Mouse (Mus musculus) MEL (cell line): Measurements from ENCODE around the gene Gm12355. TPM values are rescaled to one million over a fixed set of nuclear protein-coding genes. Genes with fewer than 3 reads are reported as not detected.

Experiments used
- DNase-seq: peaks from one replicate; pipeline ENCODE4 v3.0.0; 2011; ENCODE audit warnings: low read depth, low spot score
- H3K27ac ChIP-seq: 2 replicates; pipeline ENCODE4 v1.5.1; 2012; ENCODE audit warnings: low read depth, mild to moderate bottlenecking, control low read depth, low read length, moderate library complexity; ENCODE audit not compliant: control insufficient read depth
- H3K27me3 ChIP-seq, 2 experiments: fragments of 150-350 bp in 1 of 2; sonication (generic) in 1 of 2; 2 replicates each; pipeline ENCODE4 v1.6.1; 2012; ENCODE audit warnings: low read length in 2 of 2, mild to moderate bottlenecking in 2 of 2, improper control_type of control experiment in 1 of 2, moderate library complexity in 1 of 2; ENCODE audit not compliant: insufficient read depth in 2 of 2, control insufficient read depth in 1 of 2
- H3K36me3 ChIP-seq, 2 experiments: 2 replicates each; pipeline ENCODE4 v1.6.1; 2012 to 2014; ENCODE audit warnings: low read length in 2 of 2, improper control_type of control experiment in 1 of 2, inconsistent platforms in 1 of 2, mild to moderate bottlenecking in 1 of 2; ENCODE audit not compliant: insufficient read depth in 2 of 2, control insufficient read depth in 1 of 2
- H3K4me1 ChIP-seq, 2 experiments: fragments of 150-350 bp in 1 of 2; sonication (generic) in 1 of 2; 2 replicates each; pipeline ENCODE4 v1.6.1; 2012; ENCODE audit warnings: low read length in 2 of 2, improper control_type of control experiment in 1 of 2, mild to moderate bottlenecking in 1 of 2; ENCODE audit not compliant: insufficient read depth in 2 of 2, control insufficient read depth in 1 of 2
- H3K4me3 ChIP-seq, 2 experiments: fragments of 150-350 bp in 1 of 2; sonication (generic) in 1 of 2; 2 replicates each; pipeline ENCODE4 v1.5.1; 2012; ENCODE audit warnings: low read depth in 2 of 2, low read length in 2 of 2, mild to moderate bottlenecking in 2 of 2, moderate library complexity in 2 of 2, control low read depth in 1 of 2, improper control_type of control experiment in 1 of 2; ENCODE audit not compliant: control insufficient read depth in 1 of 2, insufficient read depth in 1 of 2
- H3K79me2 ChIP-seq: 2 replicates; pipeline ENCODE4 v1.6.1; 2012; ENCODE audit warnings: mild to moderate bottlenecking, low read length, moderate library complexity; ENCODE audit not compliant: control insufficient read depth, poor library complexity, insufficient read depth
- H3K9ac ChIP-seq: 2 replicates; pipeline ENCODE4 v1.6.1; 2012; ENCODE audit warnings: low read depth, mild to moderate bottlenecking, control low read depth, low read length, moderate library complexity; ENCODE audit not compliant: control insufficient read depth, poor library complexity, severe bottlenecking
- H3K9me3 ChIP-seq: fragments of 150-350 bp; sonication (generic); replicated peaks from 2 replicates; pipeline ENCODE4 v1.6.1; 2012; ENCODE audit warnings: mild to moderate bottlenecking, low read length, improper control_type of control experiment, moderate library complexity; ENCODE audit not compliant: insufficient read depth
- BHLHE40 ChIP-seq: IDR thresholded peaks from 2 replicates; pipeline ENCODE4 v1.6.1; 2012; ENCODE audit warnings: low read depth, mild to moderate bottlenecking, inconsistent platforms, low read length, improper control_type of control experiment, borderline replicate concordance
- CHD2 ChIP-seq: IDR thresholded peaks from 2 replicates; pipeline ENCODE4 v1.6.1; 2011; ENCODE audit warnings: low read length, improper control_type of control experiment
- CTCF ChIP-seq, 3 experiments: IDR thresholded peaks in 2 of 3; conservative IDR thresholded peaks in 1 of 3; 2 replicates each; pipeline ENCODE4 v1.5.1; 2011 to 2012; ENCODE audit warnings: low read length in 3 of 3, low read depth in 2 of 3, mild to moderate bottlenecking in 2 of 3, improper control_type of control experiment in 1 of 3, inconsistent platforms in 1 of 3, mixed read lengths in 1 of 3, moderate library complexity in 1 of 3; ENCODE audit not compliant: control insufficient read depth in 1 of 3, insufficient read depth in 1 of 3, poor library complexity in 1 of 3, severe bottlenecking in 1 of 3
- E2F4 ChIP-seq: IDR thresholded peaks from 2 replicates; pipeline ENCODE4 v1.6.1; 2011; ENCODE audit warnings: low read depth, low read length, improper control_type of control experiment, borderline replicate concordance
- ELF1 ChIP-seq: IDR thresholded peaks from 2 replicates; pipeline ENCODE4 v1.6.1; 2014; ENCODE audit warnings: low read depth, mild to moderate bottlenecking, inconsistent platforms, low read length, improper control_type of control experiment, moderate library complexity
- EP300 ChIP-seq, 2 experiments: IDR thresholded peaks; 2 replicates each; pipeline ENCODE4 v1.6.1; 2011; ENCODE audit warnings: improper control_type of control experiment in 2 of 2, low read length in 2 of 2, low read depth in 1 of 2, mild to moderate bottlenecking in 1 of 2
- ETS1 ChIP-seq: IDR thresholded peaks from 2 replicates; pipeline ENCODE4 v1.6.1; 2012; ENCODE audit warnings: low read depth, mild to moderate bottlenecking, inconsistent platforms, low read length, improper control_type of control experiment, moderate library complexity
- GABPA ChIP-seq: IDR thresholded peaks from 2 replicates; pipeline ENCODE4 v1.6.1; 2012; ENCODE audit warnings: low read depth, mild to moderate bottlenecking, inconsistent platforms, low read length, improper control_type of control experiment, moderate library complexity
- GATA1 ChIP-seq: IDR thresholded peaks from 2 replicates; pipeline ENCODE4 v1.6.1; 2011; ENCODE audit warnings: low read depth, low read length, improper control_type of control experiment
- HCFC1 ChIP-seq: IDR thresholded peaks from 2 replicates; pipeline ENCODE4 v1.6.1; 2012; ENCODE audit warnings: low read depth, mild to moderate bottlenecking, inconsistent platforms, low read length, improper control_type of control experiment, moderate library complexity
- JUND ChIP-seq: IDR thresholded peaks from 2 replicates; pipeline ENCODE4 v1.6.1; 2011; ENCODE audit warnings: low read depth, mild to moderate bottlenecking, improper control_type of control experiment, low read length
- KAT2A ChIP-seq: conservative IDR thresholded peaks from 2 replicates; pipeline ENCODE4 v1.6.1; 2012; ENCODE audit warnings: low read depth, low read length, improper control_type of control experiment, inconsistent platforms
- MAX ChIP-seq: IDR thresholded peaks from 2 replicates; pipeline ENCODE4 v1.6.1; 2011; ENCODE audit warnings: low read length, improper control_type of control experiment
- MAZ ChIP-seq: IDR thresholded peaks from 2 replicates; pipeline ENCODE4 v1.6.1; 2012; ENCODE audit warnings: low read depth, mild to moderate bottlenecking, inconsistent platforms, low read length, improper control_type of control experiment
- MXI1 ChIP-seq: IDR thresholded peaks from 2 replicates; pipeline ENCODE4 v1.6.1; 2011; ENCODE audit warnings: mild to moderate bottlenecking, low read depth, low read length, improper control_type of control experiment
- MYB ChIP-seq: IDR thresholded peaks from 2 replicates; pipeline ENCODE4 v1.6.1; 2011; ENCODE audit warnings: mild to moderate bottlenecking, low read depth, low read length, improper control_type of control experiment
- MYC ChIP-seq: IDR thresholded peaks from 2 replicates; pipeline ENCODE4 v1.6.1; 2011; ENCODE audit warnings: low read depth, mild to moderate bottlenecking, low read length, improper control_type of control experiment, moderate library complexity
- NELFE ChIP-seq: IDR thresholded peaks from 2 replicates; pipeline ENCODE4 v1.6.1; 2011; ENCODE audit warnings: low read depth, low read length, improper control_type of control experiment
- NRF1 ChIP-seq: IDR thresholded peaks from 2 replicates; pipeline ENCODE4 v1.6.1; 2014; ENCODE audit warnings: low read depth, mild to moderate bottlenecking, inconsistent platforms, low read length, improper control_type of control experiment, moderate library complexity; ENCODE audit not compliant: poor library complexity, insufficient read depth, severe bottlenecking
- POLR2A ChIP-seq, 2 experiments: IDR thresholded peaks; 2 replicates each; pipeline ENCODE4 v1.6.1; 2011 to 2012; ENCODE audit warnings: low read length in 2 of 2, mild to moderate bottlenecking in 2 of 2, control low read depth in 1 of 2, improper control_type of control experiment in 1 of 2, low read depth in 1 of 2, moderate library complexity in 1 of 2; ENCODE audit not compliant: control insufficient read depth in 1 of 2, insufficient read depth in 1 of 2, poor library complexity in 1 of 2
- POLR2AphosphoS2 ChIP-seq: IDR thresholded peaks from 2 replicates; pipeline ENCODE4 v1.6.1; 2011; ENCODE audit warnings: low read length, improper control_type of control experiment
- POLR2AphosphoS5 ChIP-seq: IDR thresholded peaks from 2 replicates; pipeline ENCODE4 v1.6.1; 2012; ENCODE audit warnings: low read depth, borderline replicate concordance, mild to moderate bottlenecking, inconsistent platforms, low read length, moderate library complexity, mixed read lengths
- RAD21 ChIP-seq: IDR thresholded peaks from 2 replicates; pipeline ENCODE4 v1.6.1; 2011; ENCODE audit warnings: mild to moderate bottlenecking, low read depth, low read length, improper control_type of control experiment
- RCOR1 ChIP-seq: IDR thresholded peaks from 2 replicates; pipeline ENCODE4 v1.6.1; 2012; ENCODE audit warnings: low read depth, mild to moderate bottlenecking, inconsistent platforms, low read length, improper control_type of control experiment
- SIN3A ChIP-seq: IDR thresholded peaks from 2 replicates; pipeline ENCODE4 v1.6.1; 2012; ENCODE audit warnings: low read length, improper control_type of control experiment, inconsistent platforms
- SMC3 ChIP-seq: IDR thresholded peaks from 2 replicates; pipeline ENCODE4 v1.6.1; 2011; ENCODE audit warnings: low read depth, low read length, improper control_type of control experiment
- TAL1 ChIP-seq: IDR thresholded peaks from 2 replicates; pipeline ENCODE4 v1.6.1; 2012; ENCODE audit warnings: mild to moderate bottlenecking, inconsistent platforms, low read length, moderate library complexity, mixed read lengths
- TBP ChIP-seq: IDR thresholded peaks from 2 replicates; pipeline ENCODE4 v1.8.0; 2011; ENCODE audit warnings: low read depth, low read length, improper control_type of control experiment
- TCF12 ChIP-seq: IDR thresholded peaks from 2 replicates; pipeline ENCODE4 v1.6.1; 2014; ENCODE audit warnings: low read depth, mild to moderate bottlenecking, inconsistent platforms, low read length, improper control_type of control experiment, moderate library complexity
- UBTF ChIP-seq: IDR thresholded peaks from 2 replicates; pipeline ENCODE4 v1.6.1; 2012; ENCODE audit warnings: low read depth, mild to moderate bottlenecking, inconsistent platforms, low read length, improper control_type of control experiment, moderate library complexity, borderline replicate concordance; ENCODE audit not compliant: insufficient read depth
- USF1 ChIP-seq: IDR thresholded peaks from 2 replicates; pipeline ENCODE4 v1.6.1; 2014; ENCODE audit warnings: low read depth, mild to moderate bottlenecking, inconsistent platforms, low read length, improper control_type of control experiment, moderate library complexity
- USF2 ChIP-seq, 2 experiments: IDR thresholded peaks; 2 replicates each; pipeline ENCODE4 v1.6.1; 2011 to 2012; ENCODE audit warnings: improper control_type of control experiment in 2 of 2, low read length in 2 of 2, borderline replicate concordance in 1 of 2, inconsistent platforms in 1 of 2, low read depth in 1 of 2, mild to moderate bottlenecking in 1 of 2; ENCODE audit not compliant: insufficient read depth in 1 of 2
- ZC3H11A ChIP-seq: IDR thresholded peaks from 2 replicates; pipeline ENCODE4 v1.6.1; 2012; ENCODE audit warnings: low read depth, mild to moderate bottlenecking, inconsistent platforms, low read length, improper control_type of control experiment
- ZKSCAN1 ChIP-seq: IDR thresholded peaks from 2 replicates; pipeline ENCODE4 v1.6.1; 2012; ENCODE audit warnings: low read depth, mild to moderate bottlenecking, inconsistent platforms, low read length, improper control_type of control experiment, moderate library complexity
- ZMIZ1 ChIP-seq: IDR thresholded peaks from 2 replicates; pipeline ENCODE4 v1.6.1; 2012; ENCODE audit warnings: low read depth, mild to moderate bottlenecking, inconsistent platforms, low read length, improper control_type of control experiment, moderate library complexity
- ZNF384 ChIP-seq: IDR thresholded peaks from 2 replicates; pipeline ENCODE4 v1.6.1; 2012; ENCODE audit warnings: low read depth, mild to moderate bottlenecking, inconsistent platforms, low read length, improper control_type of control experiment
- polyA plus RNA-seq, 2 experiments: library from polyadenylated mRNA; stranded (reverse) in 1 of 2; unstranded in 1 of 2; fragments of >175 nt in 1 of 2; fragments of >200 nt in 1 of 2; gene quantifications; 2 replicates each; pipeline versions ENCODE4 v1.2.1 to v1.2.4; 2012; ENCODE audit warnings: low replicate concordance in 2 of 2, low read depth in 1 of 2; ENCODE audit not compliant: insufficient read length in 2 of 2, insufficient read depth in 1 of 2, missing spikeins in 1 of 2
- total RNA-seq: library from RNA; depleted of rRNA; stranded (reverse); fragments of 300-350 nt; gene quantifications from 2 replicates; pipeline ENCODE4 v1.2.3, GENCODE M21; 2012

Gm12355 gene
- total and polyA plus RNA-seq, 3 experiments: 0.58 to 3.4 TPM; not detected in 1

DNA sequence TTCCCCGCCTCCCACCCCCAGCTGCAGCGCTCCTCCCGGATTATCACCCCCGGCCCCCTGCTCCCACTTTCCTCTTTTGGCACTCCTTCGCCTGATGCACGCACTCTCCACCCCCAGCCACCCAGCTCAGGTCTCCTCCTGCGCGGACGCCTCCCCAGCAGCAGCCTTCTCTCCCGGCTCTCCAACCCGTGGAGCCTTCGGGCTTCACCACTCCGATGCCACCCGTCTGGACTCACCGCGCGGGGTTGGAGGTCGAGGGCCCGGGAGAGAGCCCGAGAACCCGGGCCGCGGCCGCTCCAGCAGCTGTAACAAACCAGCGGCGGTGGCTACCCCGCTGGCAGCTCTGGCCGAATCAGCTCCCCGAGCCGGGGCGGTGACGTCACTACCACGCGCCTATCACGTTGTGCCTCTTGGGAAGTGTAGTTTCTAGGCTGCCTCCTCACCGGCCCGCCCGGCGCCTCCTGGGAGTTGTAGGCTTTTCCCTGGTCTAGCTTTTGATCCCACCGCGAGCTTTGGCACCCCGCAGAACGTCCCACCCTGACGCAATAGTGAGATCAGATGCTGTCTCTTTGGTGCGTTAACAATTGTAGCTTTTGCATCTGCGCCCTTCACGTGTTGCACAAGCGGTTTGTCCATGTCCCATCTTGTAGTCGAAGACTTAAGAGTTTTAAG, 38.4 kb downstream of the Gm12355 start, which contains the start of gene Ormdl3:
TSS of gene Ormdl3 (minus strand) at position 477 of the 672 bp plus-strand sequence.
- H3K27me3 ChIP-seq: no peaks in the 10 kb centered on the region; a peak in 1 of 4 replicates
- peaks cover 37 to 56% of the 10 kb centered on the region in 2 experiments for H3K4me1 ChIP-seq
- peak within 1 kb of the TSS; percentile 90 for H3K9ac ChIP-seq
- no peak for TF ChIP-seq ZKSCAN1
- TF ChIP-seq TBP: peak; percentile 43; the same call in 1 of the 2 replicates
- TF ChIP-seq TCF12: peak; percentile 67
- TF ChIP-seq SMC3: no peak
- peak; percentile 98 for TF ChIP-seq KAT2A
- TF ChIP-seq NRF1: peak; percentile 43; the same call in 1 of the 2 replicates
- no peak; the same call in none of the 2 replicates for TF ChIP-seq MXI1
- TF ChIP-seq POLR2A (IDR thresholded peaks at IDR 0.05; ENCODE audit: control insufficient read depth in 1 of 2, insufficient read depth in 1 of 2, low read depth in 1 of 2, low read length in 2 of 2, poor library complexity in 1 of 2): peak; percentile 58 to 86; a peak in 3 of 4 replicates
- TF ChIP-seq UBTF: 0 out of 2 replicates have a peak, but pooled peaks have one; percentile 33
- peak; percentile 99 for TF ChIP-seq SIN3A
- TF ChIP-seq ETS1: peak; percentile 87
- peak; percentile 31; the same call in 1 of the 2 replicates for TF ChIP-seq GATA1
- peak; percentile 23; the same call in 1 of the 2 replicates for TF ChIP-seq MYC
- no peak for TF ChIP-seq USF2 (IDR thresholded peaks at IDR 0.05; ENCODE audit: borderline replicate concordance in 1 of 2, insufficient read depth in 1 of 2, low read depth in 1 of 2, low read length in 2 of 2)
- no peak for TF ChIP-seq JUND
- TF ChIP-seq CHD2: peak; percentile 74
- TF ChIP-seq TAL1: peak; percentile 16; the same call in 1 of the 2 replicates
- no peak for TF ChIP-seq GABPA
- TF ChIP-seq CTCF (IDR thresholded peaks at IDR 0.05 in 2 of 3, conservative IDR thresholded peaks at IDR 0.05 in 1 of 3; ENCODE audit: control insufficient read depth in 1 of 3, insufficient read depth in 1 of 3, low read depth in 2 of 3, low read length in 3 of 3, poor library complexity in 1 of 3, severe bottlenecking in 1 of 3): no peak
- TF ChIP-seq ELF1: peak; percentile 69
- TF ChIP-seq RCOR1: no peak
- peak in 1 of 2 experiments; percentile 44; a peak in 1 of 4 replicates for TF ChIP-seq EP300 (IDR thresholded peaks at IDR 0.05; ENCODE audit: low read depth in 1 of 2, low read length in 2 of 2)
- TF ChIP-seq POLR2AphosphoS5: no peak
- peak; percentile 79 for TF ChIP-seq USF1
- peak; percentile 92 for TF ChIP-seq MAZ
- TF ChIP-seq NELFE: peak; percentile 86
- TF ChIP-seq HCFC1: peak; percentile 100
- no peak for TF ChIP-seq RAD21
- TF ChIP-seq BHLHE40: peak; percentile 50
- no peak; the same call in 1 of the 2 replicates for TF ChIP-seq MYB
- no peak for TF ChIP-seq E2F4
- peak; percentile 85 for TF ChIP-seq MAX
- TF ChIP-seq POLR2AphosphoS2: peak; percentile 73
- TF ChIP-seq ZMIZ1: peak; percentile 75
- TF ChIP-seq ZNF384: peak; percentile 32; the same call in 1 of the 2 replicates
- TF ChIP-seq ZC3H11A: no peak
- H3K79me2 ChIP-seq: peaks cover 30% of the 10 kb centered on the region
- no peaks in the 10 kb centered on the region for H3K9me3 ChIP-seq
- peak within 1 kb of the TSS; percentile 82 to 83 for H3K4me3 ChIP-seq
- peak; percentile 100 for DNase-seq
- H3K27ac ChIP-seq: peak within 1 kb of the TSS; percentile 98
- peaks cover 2 to 48% of the 10 kb centered on the region in 2 experiments; a peak in 3 of 4 replicates for H3K36me3 ChIP-seq
